Mouse (Mus musculus): ENCODE data around the gene Abhd2. TPM values are rescaled to one million over a fixed set of nuclear protein-coding genes. Genes with fewer than 3 reads are reported as not detected.

The Abhd2 gene
- polyA plus RNA-seq (2015; fragmentation: Nextera tagmentation; extraction: Ambion mirVana): 34.8 and 36.2 TPM in 2 replicates

DNA sequence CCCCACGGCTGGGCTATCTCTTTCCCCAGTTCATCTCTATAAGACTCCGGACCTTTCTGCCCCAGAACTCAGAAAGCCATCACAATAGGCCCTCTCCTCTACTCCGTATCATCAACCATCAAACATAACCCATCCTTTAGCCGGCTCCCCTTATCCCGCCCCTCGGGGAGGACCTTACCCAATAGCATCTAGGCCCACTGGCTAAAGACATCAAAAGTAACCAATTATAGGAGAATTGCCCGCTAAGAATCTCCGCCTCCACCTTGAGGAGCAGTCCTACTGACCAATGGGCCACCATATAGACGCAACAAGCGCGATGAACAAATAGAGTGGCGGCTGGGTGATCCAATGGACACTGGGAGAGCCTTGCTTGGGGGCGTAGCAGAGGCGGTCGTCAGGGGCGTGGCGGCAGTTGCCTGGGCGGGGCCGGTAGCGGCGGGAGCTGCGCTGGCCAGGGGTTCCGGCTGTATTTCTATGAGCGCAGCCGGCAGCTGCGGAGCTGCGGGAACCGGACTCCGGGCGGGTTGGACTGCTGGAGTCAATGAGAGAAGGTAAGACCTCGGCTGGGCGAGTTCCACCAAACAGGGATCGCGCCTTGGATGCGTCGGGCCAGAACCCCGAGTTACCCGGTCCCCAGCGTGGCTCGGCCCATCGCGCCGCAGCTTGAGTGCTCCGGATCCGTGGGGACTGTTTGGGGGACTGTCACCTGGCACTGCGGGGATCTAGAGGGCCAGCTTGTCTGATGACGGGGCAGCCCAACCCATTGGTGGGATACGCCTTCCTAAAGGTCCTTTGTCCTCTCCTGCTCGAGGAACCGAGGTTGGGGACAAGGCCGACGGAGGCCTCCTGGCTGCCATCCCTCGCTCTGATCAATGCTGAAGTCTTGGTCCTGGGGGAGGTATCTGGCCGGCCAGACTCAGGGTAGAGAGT, at the start of gene Abhd2:
Abhd2 (plus strand) TSS at position 411 of the 930 bp plus-strand sequence.
- H3K9ac ChIP-seq (ENCODE audit: low read depth, low read length): peak within 1 kb of the TSS; percentile 90
- H3K4me1 ChIP-seq (replicated peaks; ENCODE audit: control insufficient read depth, insufficient read depth, low read length): peaks cover 12% of the 10 kb centered on the region
- peak; percentile 23; the same call in 1 of the 2 replicates for TF ChIP-seq CTCF (IDR thresholded peaks at IDR 0.05; ENCODE audit: low read depth)
- H3K4me3 ChIP-seq (ENCODE audit: low read depth, low read length): peak within 1 kb of the TSS; percentile 96
- ATAC-seq: peak; percentile 97
- H3K27ac ChIP-seq (ENCODE audit: low read depth, low read length): peak within 1 kb of the TSS; percentile 93
- H3K36me3 ChIP-seq (ENCODE audit: control insufficient read depth, insufficient read depth): no peaks in the 10 kb centered on the region
- H3K4me2 ChIP-seq (replicated peaks; ENCODE audit: low read depth): peak within 1 kb of the TSS; percentile 81
- no peaks in the 10 kb centered on the region for H3K27me3 ChIP-seq (replicated peaks; ENCODE audit: control insufficient read depth, insufficient read depth, low read length)
- H3K9me3 ChIP-seq (ENCODE audit: control insufficient read depth): no peaks in the 10 kb centered on the region
- WGBS: under 1% methylated on average over 54 of the region's 54 CpGs

DNA sequence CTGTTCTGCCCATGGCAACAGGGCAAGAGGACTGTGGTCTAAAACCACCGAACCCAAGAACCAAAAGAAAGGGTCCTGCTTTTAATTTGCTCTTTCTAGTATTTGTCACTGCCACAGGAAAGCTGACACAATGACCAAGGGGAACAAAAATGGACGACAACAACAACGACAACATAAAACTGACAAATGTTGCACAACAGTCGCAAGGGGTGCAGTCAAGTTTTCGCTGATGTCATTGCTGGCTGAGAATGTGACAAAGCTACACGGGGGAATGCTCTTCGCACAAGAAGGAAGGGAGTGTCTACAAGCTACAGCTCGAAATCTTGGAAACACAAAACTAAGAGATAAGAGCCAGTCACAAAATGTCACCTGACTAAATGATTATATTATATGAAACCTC, 47.5 kb upstream of the Abhd2 start:
- H3K27ac ChIP-seq (ENCODE audit: low read depth, low read length): no peak overlapping the region
- no peak overlapping the region for H3K4me3 ChIP-seq (ENCODE audit: low read depth, low read length)
- no peaks in the 10 kb centered on the region for H3K27me3 ChIP-seq (replicated peaks; ENCODE audit: control insufficient read depth, insufficient read depth, low read length)
- WGBS: 54% methylated on average over 8 of the region's 8 CpGs
- H3K4me1 ChIP-seq (replicated peaks; ENCODE audit: control insufficient read depth, insufficient read depth, low read length): no peaks in the 10 kb centered on the region
- ATAC-seq: no peak
- no peaks in the 10 kb centered on the region for H3K9me3 ChIP-seq (ENCODE audit: control insufficient read depth)
- H3K36me3 ChIP-seq (ENCODE audit: control insufficient read depth, insufficient read depth): no peaks in the 10 kb centered on the region
- no peak for TF ChIP-seq CTCF (IDR thresholded peaks at IDR 0.05; ENCODE audit: low read depth)
- H3K4me2 ChIP-seq (replicated peaks; ENCODE audit: low read depth): no peak overlapping the region
- no peak overlapping the region for H3K9ac ChIP-seq (ENCODE audit: low read depth, low read length)

DNA sequence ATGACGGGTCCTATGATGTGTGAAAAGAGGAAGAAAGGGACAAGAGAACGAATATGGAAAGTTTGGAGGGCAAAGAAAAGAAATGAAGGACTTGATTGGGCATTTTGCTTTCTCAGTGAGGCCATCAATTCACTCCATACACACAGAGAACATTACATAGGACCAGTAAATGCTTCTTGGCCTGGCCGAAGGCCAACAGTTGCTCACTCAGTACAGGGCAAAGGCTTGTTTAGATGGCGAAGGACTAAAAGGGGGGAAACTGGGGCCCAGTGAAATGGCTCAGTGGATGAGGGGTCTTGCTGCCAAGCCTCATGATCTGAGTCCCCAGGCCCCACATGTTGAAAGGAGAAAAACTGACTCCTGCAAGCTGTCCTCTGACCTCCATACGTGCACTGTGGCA, 46.8 kb upstream of the Abhd2 start:
- no peak overlapping the region for H3K27ac ChIP-seq (ENCODE audit: low read depth, low read length)
- H3K27me3 ChIP-seq (replicated peaks; ENCODE audit: control insufficient read depth, insufficient read depth, low read length): no peaks in the 10 kb centered on the region
- no peak overlapping the region for H3K4me3 ChIP-seq (ENCODE audit: low read depth, low read length)
- TF ChIP-seq CTCF (IDR thresholded peaks at IDR 0.05; ENCODE audit: low read depth): no peak
- H3K4me2 ChIP-seq (replicated peaks; ENCODE audit: low read depth): no peak overlapping the region
- no peaks in the 10 kb centered on the region for H3K36me3 ChIP-seq (ENCODE audit: control insufficient read depth, insufficient read depth)
- H3K4me1 ChIP-seq (replicated peaks; ENCODE audit: control insufficient read depth, insufficient read depth, low read length): no peaks in the 10 kb centered on the region
- ATAC-seq: no peak
- no peak overlapping the region for H3K9ac ChIP-seq (ENCODE audit: low read depth, low read length)
- WGBS: 76% methylated on average over 5 of the region's 5 CpGs
- no peaks in the 10 kb centered on the region for H3K9me3 ChIP-seq (ENCODE audit: control insufficient read depth)

DNA sequence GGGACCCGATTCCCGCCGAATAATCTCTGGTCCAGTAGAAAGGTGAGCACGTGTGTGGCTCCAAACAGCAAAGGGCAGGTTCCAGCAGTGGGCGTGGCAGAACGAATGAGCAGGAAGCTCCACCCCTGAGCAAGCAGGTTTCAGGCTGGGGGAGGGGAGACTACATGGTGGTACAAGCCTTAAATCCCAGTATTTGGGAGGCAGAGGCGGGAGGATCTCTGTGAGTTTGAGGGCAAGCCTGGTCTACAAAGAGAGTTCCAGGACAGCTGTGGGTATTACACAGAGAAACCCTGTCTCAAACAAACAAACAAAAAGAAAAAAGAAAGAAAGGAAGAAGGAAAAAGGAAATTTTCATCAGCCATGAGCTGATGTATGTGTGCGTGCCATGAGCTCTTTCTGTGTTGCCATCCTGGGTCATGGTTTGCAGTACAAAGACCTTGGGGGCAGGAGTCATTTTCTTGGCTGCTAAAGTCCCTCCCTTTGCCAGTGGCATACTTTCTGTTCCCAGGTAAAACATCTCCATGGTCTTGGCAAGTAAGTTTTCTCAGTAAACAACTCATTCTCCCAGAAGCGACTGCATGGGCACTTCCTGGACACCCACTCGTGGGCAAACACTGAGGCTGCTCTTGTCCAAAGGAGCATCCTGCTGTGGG, 46.0 kb upstream of the Abhd2 start:
- 76% methylated on average over 6 of the region's 10 CpGs for WGBS
- H3K4me1 ChIP-seq (replicated peaks; ENCODE audit: control insufficient read depth, insufficient read depth, low read length): no peaks in the 10 kb centered on the region
- no peaks in the 10 kb centered on the region for H3K9me3 ChIP-seq (ENCODE audit: control insufficient read depth)
- no peak overlapping the region for H3K4me3 ChIP-seq (ENCODE audit: low read depth, low read length)
- no peak for TF ChIP-seq CTCF (IDR thresholded peaks at IDR 0.05; ENCODE audit: low read depth)
- H3K4me2 ChIP-seq (replicated peaks; ENCODE audit: low read depth): no peak overlapping the region
- no peaks in the 10 kb centered on the region for H3K27me3 ChIP-seq (replicated peaks; ENCODE audit: control insufficient read depth, insufficient read depth, low read length)
- ATAC-seq: no peak
- no peak overlapping the region for H3K9ac ChIP-seq (ENCODE audit: low read depth, low read length)
- H3K36me3 ChIP-seq (ENCODE audit: control insufficient read depth, insufficient read depth): no peaks in the 10 kb centered on the region
- no peak overlapping the region for H3K27ac ChIP-seq (ENCODE audit: low read depth, low read length)

DNA sequence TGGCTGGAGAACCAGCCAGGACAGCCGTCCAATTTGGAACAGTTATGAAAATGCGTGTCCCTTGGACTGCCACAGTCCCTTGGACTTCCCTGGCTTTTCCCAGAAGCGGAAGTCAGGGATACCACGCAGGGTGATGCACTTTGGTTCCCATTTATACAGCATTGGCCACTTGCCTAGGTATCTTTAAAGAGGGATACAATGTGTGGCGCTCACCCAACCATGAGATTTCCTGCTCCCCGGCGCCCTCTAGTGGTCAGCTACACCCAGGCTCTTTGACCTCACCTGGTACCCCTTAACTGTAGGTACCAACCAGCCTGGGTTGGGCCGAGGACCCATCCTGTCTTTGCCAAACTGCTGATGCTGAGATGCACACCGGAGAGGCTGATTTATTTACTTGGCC, 44.5 kb upstream of the Abhd2 start:
- Histone ChIP-seq H3K4me1 (replicated peaks; ENCODE audit: control insufficient read depth, insufficient read depth, low read length) (no peaks in the 10 kb centered on the region), H3K9ac (ENCODE audit: low read depth, low read length) (no peak overlapping the region), H3K27ac (ENCODE audit: low read depth, low read length) (no peak overlapping the region), H3K4me3 (ENCODE audit: low read depth, low read length) (no peak overlapping the region), H3K36me3 (ENCODE audit: control insufficient read depth, insufficient read depth) (no peaks in the 10 kb centered on the region), H3K4me2 (replicated peaks; ENCODE audit: low read depth) (no peak overlapping the region), H3K27me3 (replicated peaks; ENCODE audit: control insufficient read depth, insufficient read depth, low read length) (no peaks in the 10 kb centered on the region), H3K9me3 (ENCODE audit: control insufficient read depth) (no peaks in the 10 kb centered on the region)
- peak; percentile 92 for TF ChIP-seq CTCF (IDR thresholded peaks at IDR 0.05; ENCODE audit: low read depth)
- 23% methylated on average over 9 of the region's 9 CpGs for WGBS
- ATAC-seq: 0 out of 2 replicates have a peak, but pooled peaks have one; percentile 39

DNA sequence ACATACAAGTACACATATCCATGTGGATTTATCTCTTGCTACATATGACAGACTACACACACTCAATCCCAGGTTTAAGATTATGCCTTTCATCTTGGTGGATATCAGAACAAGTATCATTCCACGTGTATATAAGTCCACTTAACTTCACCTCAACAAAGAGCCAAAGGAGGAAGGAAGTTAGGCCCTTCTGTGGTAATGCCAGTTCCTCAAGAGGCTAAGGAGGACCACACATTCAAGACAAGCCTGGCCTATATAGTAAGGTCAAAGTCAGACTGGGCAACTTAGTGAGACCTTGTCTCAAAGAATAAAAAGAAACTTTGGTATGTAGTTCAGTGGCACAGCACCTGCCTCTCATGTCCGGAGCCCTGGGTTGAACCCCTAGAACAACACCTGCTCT, 41.4 kb upstream of the Abhd2 start:
- Histone ChIP-seq H3K4me1 (replicated peaks; ENCODE audit: control insufficient read depth, insufficient read depth, low read length) (no peaks in the 10 kb centered on the region), H3K27ac (ENCODE audit: low read depth, low read length) (no peak overlapping the region), H3K9me3 (ENCODE audit: control insufficient read depth) (no peaks in the 10 kb centered on the region), H3K4me2 (replicated peaks; ENCODE audit: low read depth) (no peak overlapping the region), H3K36me3 (ENCODE audit: control insufficient read depth, insufficient read depth) (no peaks in the 10 kb centered on the region), H3K4me3 (ENCODE audit: low read depth, low read length) (no peak overlapping the region), H3K9ac (ENCODE audit: low read depth, low read length) (no peak overlapping the region), H3K27me3 (replicated peaks; ENCODE audit: control insufficient read depth, insufficient read depth, low read length) (no peaks in the 10 kb centered on the region)
- WGBS: 64% methylated on average over 2 of the region's 2 CpGs
- no peak for TF ChIP-seq CTCF (IDR thresholded peaks at IDR 0.05; ENCODE audit: low read depth)
- no peak for ATAC-seq
